In the genomic region with DNA sequence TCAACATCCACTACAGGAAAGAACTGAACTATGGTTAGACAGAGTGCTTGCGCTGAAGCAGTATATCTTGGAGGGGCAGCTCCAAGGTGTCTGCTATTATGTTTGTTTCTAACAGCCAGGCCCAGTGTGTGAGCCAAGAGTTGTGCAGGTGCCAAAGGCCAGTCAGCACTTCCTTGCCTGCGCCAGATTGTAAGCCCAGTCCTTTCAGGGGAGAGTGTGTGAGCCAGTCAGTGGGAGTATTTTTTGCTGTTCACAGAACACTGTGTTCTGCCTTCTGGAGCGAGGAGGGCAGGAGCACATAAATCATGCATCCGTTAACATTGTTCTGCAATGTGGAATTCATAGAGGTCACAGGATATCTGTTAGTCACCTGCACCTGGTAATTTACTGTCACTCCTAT, we compare ENCODE assay signal across 9 mouse cellular contexts.
A peak's percentile ranks its signal among the peaks of the same experiment; 100 is the strongest.
DNase-seq lines count a peak whose midpoint lies in the region; ATAC-seq lines count a peak whose summit lies in the region.
"Had no signal": no experiment of that assay in that cellular context is flagged by ENCODE, and none has a peak within 500 bp of the region (broad histone marks: within the 10 kb centered on the region; RNA-seq: fewer than 3 reads in every experiment).

No protein-coding gene starts in this region.

- no peak overlapping the region for H3K4me3 ChIP-seq in forebrain, embryonic 15.5 days
- no peak overlapping the region for H3K4me3 ChIP-seq in forebrain, embryonic 10.5 days
- no peak overlapping the region for H3K4me3 ChIP-seq in neural tube, embryonic 14.5 days (ENCODE audit: low read depth, low read length)
- H3K4me3 ChIP-seq: heart, embryonic 13.5 days had no signal

- peak overlapping the region; percentile 17; the same call in 1 of the 2 replicates for H3K27ac ChIP-seq in forebrain, embryonic 15.5 days (replicated peaks)
- no peak overlapping the region for H3K27ac ChIP-seq in forebrain, embryonic 10.5 days
- H3K27ac ChIP-seq in neural tube, embryonic 14.5 days (ENCODE audit: low read depth, low read length), result no peak overlapping the region
- H3K27ac ChIP-seq: heart, embryonic 13.5 days had no signal

- H3K36me3 ChIP-seq in forebrain, embryonic 15.5 days, result no peaks in the 10 kb centered on the region
- no peaks in the 10 kb centered on the region for H3K36me3 ChIP-seq in forebrain, embryonic 10.5 days (replicated peaks)
- H3K36me3 ChIP-seq in neural tube, embryonic 14.5 days (ENCODE audit: control insufficient read depth, insufficient read depth, low read length), result no peaks in the 10 kb centered on the region
- H3K36me3 ChIP-seq: heart, embryonic 13.5 days had no signal

- no peaks in the 10 kb centered on the region for H3K9me3 ChIP-seq in forebrain, embryonic 15.5 days
- no peaks in the 10 kb centered on the region for H3K9me3 ChIP-seq in forebrain, embryonic 10.5 days
- no peaks in the 10 kb centered on the region for H3K9me3 ChIP-seq in neural tube, embryonic 14.5 days (ENCODE audit: control insufficient read depth, low read length)
- H3K9me3 ChIP-seq: heart, embryonic 13.5 days had no signal

- no peak overlapping the region for H3K4me2 ChIP-seq in forebrain, embryonic 15.5 days (replicated peaks)
- no peak overlapping the region for H3K4me2 ChIP-seq in neural tube, embryonic 14.5 days (ENCODE audit: low read depth, low read length)
- H3K4me2 ChIP-seq: heart, embryonic 13.5 days had no signal

- peak; percentile 87 for ATAC-seq in forebrain, embryonic 15.5 days (replicated peaks)
- peak; percentile 78; the same call in 1 of the 2 replicates for ATAC-seq in neural tube, embryonic 14.5 days (ENCODE audit: low read depth)
- ATAC-seq in megakaryocyte progenitor cell, adult 5-6 weeks (replicated peaks; ENCODE audit: poor library complexity), result no peak

- WGBS in forebrain, embryonic 15.5 days, result 48% methylated on average over 4 of the region's 4 CpGs
- WGBS in forebrain, embryonic 10.5 days, result 88% methylated on average over 4 of the region's 4 CpGs
- 55% methylated on average over 4 of the region's 4 CpGs for WGBS in neural tube, embryonic 14.5 days

- H3K9ac ChIP-seq in forebrain, embryonic 15.5 days (replicated peaks), result no peak overlapping the region
- H3K9ac ChIP-seq in neural tube, embryonic 14.5 days (replicated peaks; ENCODE audit: low read depth, low read length), result no peak overlapping the region
- H3K9ac ChIP-seq: heart, embryonic 13.5 days had no signal

- no peak for DNase-seq in forebrain, embryonic 10.5 days (ENCODE audit: extremely low spot score, low spot score)
- peak; percentile 99 for DNase-seq in cerebellum, adult 11-12 months
- DNase-seq in heart, adult 8-10 months (ENCODE audit: low spot score), result peak; percentile 74
- DNase-seq in kidney, postnatal 14 days, result peak; percentile 76
- DNase-seq in embryo, embryonic 9.5 days (ENCODE audit: extremely low spot score), result no peak

- H3K27me3 ChIP-seq in forebrain, embryonic 15.5 days, result no peaks in the 10 kb centered on the region
- H3K27me3 ChIP-seq in forebrain, embryonic 10.5 days (ENCODE audit: poor library complexity, severe bottlenecking), result no peaks in the 10 kb centered on the region
- H3K27me3 ChIP-seq in neural tube, embryonic 14.5 days (ENCODE audit: control insufficient read depth, insufficient read depth, low read length), result no peaks in the 10 kb centered on the region
- H3K27me3 ChIP-seq: heart, embryonic 13.5 days had no signal

- peaks cover 29% of the 10 kb centered on the region for H3K4me1 ChIP-seq in forebrain, embryonic 15.5 days
- peaks cover 9% of the 10 kb centered on the region for H3K4me1 ChIP-seq in forebrain, embryonic 10.5 days
- no peaks in the 10 kb centered on the region for H3K4me1 ChIP-seq in neural tube, embryonic 14.5 days (ENCODE audit: control insufficient read depth, insufficient read depth, low read length)

Comparison
In these comparisons a context has a peak if more than half of its experiments do, and no peak if none do; other contexts are left out.
1. DNase-seq: peak in cerebellum, adult 11-12 months (single experiment), heart, adult 8-10 months (single experiment) and kidney, postnatal 14 days (single experiment); none in forebrain, embryonic 10.5 days (single experiment) and embryo, embryonic 9.5 days (single experiment).